Mouse (Mus musculus) ES-E14 (cell line): ENCODE measurements around the gene Atp1a4.

Experiments
- CHD2 ChIP-seq: IDR thresholded peaks from 2 replicates; pipeline ENCODE4 v1.6.1; 2014; ENCODE audit warnings: mild to moderate bottlenecking, low read depth, low read length, inconsistent platforms
- HCFC1 ChIP-seq: IDR thresholded peaks from 2 replicates; pipeline ENCODE4 v1.6.1; 2012; ENCODE audit warnings: low read length, inconsistent platforms, borderline replicate concordance; ENCODE audit not compliant: insufficient read depth
- MAFK ChIP-seq: IDR thresholded peaks from 2 replicates; pipeline ENCODE4 v1.6.1; 2014; ENCODE audit warnings: mild to moderate bottlenecking, low read depth, low read length, inconsistent platforms; ENCODE audit not compliant: insufficient read depth
- ZC3H11A ChIP-seq: IDR thresholded peaks from 2 replicates; pipeline ENCODE4 v1.6.1; 2012; ENCODE audit warnings: low read depth, mild to moderate bottlenecking, inconsistent platforms, low read length, borderline replicate concordance

- TF ChIP-seq HCFC1, result no peak
- TF ChIP-seq MAFK, result no peak
- TF ChIP-seq ZC3H11A, result no peak
- no peak for TF ChIP-seq CHD2
Observed at GRCm38 (mm10) chr1:172242401-172242800, 15.8 kb downstream of the Atp1a4 start.
